Mouse (Mus musculus): ENCODE data around the gene Clstn3. TPM values are rescaled to one million over a fixed set of nuclear protein-coding genes. Genes with fewer than 3 reads are reported as not detected.
A peak's percentile ranks its signal among the peaks of the same experiment; 100 is the strongest.
"Not testable (repeated sequence)": the region's sequence is repeated elsewhere in the genome, so short reads cannot be mapped to it uniquely, and the experiment has no call there.

The Clstn3 gene
- total RNA-seq, 2 experiments from 2014 or later, result 0.24 to 1.5 TPM

- intact Hi-C loops (cut with DNase I), result loop anchor here (10.0 kb wide), 1 partner anchor 281 kb away; the partner anchor contains the start of gene Eno2
- DNase-seq, result not testable (repeated sequence)
These were observed 19.2 kb upstream of the Clstn3 start for GRCm38 (mm10) chr6:124483831-124484230.

- DNase-seq, result peak; percentile 48 to 73
- intact Hi-C loops (cut with DNase I), result loop anchor here (10.0 kb wide), 1 partner anchor 283 kb away; the partner anchor contains the start of gene Eno2
These were observed 17.0 kb upstream of the Clstn3 start for GRCm38 (mm10) chr6:124481571-124481970.

GRCm38 (mm10) chr6:124480295-124480694, 15.7 kb upstream of the Clstn3 start:
- intact Hi-C loops (cut with DNase I), result loop anchor here (10.0 kb wide), 1 partner anchor 285 kb away; the partner anchor contains the start of gene Eno2

GRCm38 (mm10) chr6:124479573-124479930, 15.0 kb upstream of the Clstn3 start:
- intact Hi-C loops (cut with DNase I), result no loop called here
- DNase-seq, result no peak

More at GRCm38 (mm10) chr6:124480295-124480694, 15.7 kb upstream of the Clstn3 start:
- DNase-seq, result peak in 1 of 2 experiments; percentile 18

- DNase-seq, result no peak
These were observed 14.4 kb upstream of the Clstn3 start for GRCm38 (mm10) chr6:124478874-124479572.

GRCm38 (mm10) chr6:124477922-124478651, 13.5 kb upstream of the Clstn3 start:
- intact Hi-C loops (cut with DNase I), result no loop called here
- DNase-seq, result peak; percentile 11 to 12

More at GRCm38 (mm10) chr6:124478874-124479572, 14.4 kb upstream of the Clstn3 start:
- intact Hi-C loops (cut with DNase I), result no loop called here

DNA sequence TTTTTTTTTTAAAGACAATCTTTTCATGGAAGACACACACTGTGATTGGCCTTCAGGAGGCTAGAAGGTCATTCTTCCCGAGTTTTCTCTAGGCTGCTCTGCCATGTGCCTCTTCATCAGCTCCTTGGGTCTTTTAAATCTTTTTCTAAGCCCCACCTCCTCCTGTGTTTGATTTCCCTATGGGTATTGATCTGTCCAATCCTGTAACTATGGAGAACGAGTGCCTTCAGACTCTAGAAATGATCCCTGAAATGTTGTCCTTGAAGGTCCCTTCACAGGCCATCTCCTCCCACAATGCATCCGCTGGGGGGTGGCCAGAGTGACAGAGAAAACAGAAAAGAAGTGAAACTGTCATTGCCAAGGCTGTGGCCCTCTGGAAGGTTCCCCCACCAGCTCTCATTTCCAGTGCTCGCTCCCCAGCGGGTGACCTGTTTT, 12.6 kb upstream of the Clstn3 start:
- no peak for DNase-seq
- intact Hi-C loops (cut with DNase I), result no loop called here

- DNase-seq, result no peak
- intact Hi-C loops (cut with DNase I), result no loop called here
These were observed 12.2 kb upstream of the Clstn3 start for GRCm38 (mm10) chr6:124476796-124477195.

DNA sequence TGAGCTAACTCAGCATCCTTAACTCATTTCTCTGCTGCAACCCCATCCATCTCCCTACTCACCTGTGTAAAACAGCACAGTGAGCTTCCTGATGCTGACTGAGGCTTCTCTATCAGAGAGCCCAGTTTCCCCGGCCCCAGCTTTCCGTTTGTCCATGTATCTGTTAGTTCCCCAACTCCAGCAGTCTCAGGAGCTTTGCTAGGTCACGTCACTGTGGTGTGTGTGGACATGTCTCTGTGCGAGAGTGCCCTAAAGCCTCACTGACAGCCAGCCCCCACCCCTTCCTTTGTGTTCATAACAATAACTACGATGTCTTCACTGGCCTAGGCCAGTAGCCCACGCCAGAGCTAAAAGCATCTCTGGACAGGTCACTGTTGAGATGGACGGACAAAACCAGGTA, 11.6 kb upstream of the Clstn3 start:
- DNase-seq, result no peak
- intact Hi-C loops (cut with DNase I), result no loop called here

GRCm38 (mm10) chr6:124475335-124476075, 10.9 kb upstream of the Clstn3 start:
- intact Hi-C loops (cut with DNase I); DNase-seq: not testable (repeated sequence)

DNA sequence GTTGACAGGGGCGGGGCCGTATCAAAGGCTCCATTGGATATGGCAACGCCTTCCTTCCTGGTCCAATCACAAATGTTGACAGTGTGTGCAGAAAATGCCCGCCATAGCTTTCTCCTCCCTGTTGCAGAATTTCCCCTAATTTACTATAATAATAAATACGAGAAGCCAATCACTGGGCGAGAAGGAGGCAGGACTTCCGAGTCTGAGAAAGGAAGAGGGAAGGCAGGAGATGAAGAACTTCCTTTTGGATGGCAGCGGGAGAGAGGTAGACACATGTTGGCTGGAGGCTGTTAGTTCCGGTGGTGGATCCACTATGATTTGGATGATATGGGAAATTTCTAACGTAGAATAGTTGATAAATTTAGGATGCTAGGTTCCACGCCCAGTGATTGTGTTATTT, 10.0 kb upstream of the Clstn3 start:
- intact Hi-C loops (cut with DNase I), result no loop called here
- no peak for DNase-seq

- DNase-seq, result peak; percentile 41 to 66
- intact Hi-C loops (cut with DNase I), result no loop called here
These were observed 8.2 kb upstream of the Clstn3 start for GRCm38 (mm10) chr6:124472801-124473200.

GRCm38 (mm10) chr6:124471783-124472638, 7.4 kb upstream of the Clstn3 start:
- DNase-seq; intact Hi-C loops (cut with DNase I): not testable (repeated sequence)

- intact Hi-C loops (cut with DNase I), result no loop called here
- no peak for DNase-seq
These were observed 6.5 kb upstream of the Clstn3 start for GRCm38 (mm10) chr6:124471121-124471520.

- DNase-seq, result no peak
- intact Hi-C loops (cut with DNase I), result no loop called here
These were observed 1.1 kb upstream of the Clstn3 start for GRCm38 (mm10) chr6:124465729-124466128.

GRCm38 (mm10) chr6:124465299-124465698, 705 bp upstream of the Clstn3 start:
- DNase-seq, result no peak
- intact Hi-C loops (cut with DNase I), result no loop called here

- intact Hi-C loops (cut with DNase I), result no loop called here
- DNase-seq, result no peak
These were observed 708 bp downstream of the Clstn3 start for GRCm38 (mm10) chr6:124463881-124464291.

DNA sequence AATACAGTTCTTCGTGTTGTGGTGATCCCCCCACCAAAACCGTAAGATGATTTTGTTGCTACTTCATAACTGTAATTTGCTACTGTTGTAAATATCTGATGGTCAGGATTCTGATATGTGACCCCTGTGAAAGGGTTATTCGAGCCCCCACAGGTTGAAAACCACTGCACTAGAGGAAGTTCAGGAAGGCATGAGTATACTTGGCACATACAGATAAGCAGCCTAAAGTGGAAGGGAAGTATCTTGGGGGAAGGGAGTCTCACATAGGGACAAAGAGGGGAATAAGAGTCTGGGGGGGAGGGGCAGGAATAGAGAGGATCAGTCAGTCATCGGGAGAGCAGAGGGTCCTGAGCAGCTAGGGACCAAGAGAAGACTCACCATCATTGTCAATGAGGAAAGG, 5.2 kb downstream of the Clstn3 start:
- intact Hi-C loops (cut with DNase I), result no loop called here

GRCm38 (mm10) chr6:124458505-124458904, 6.1 kb downstream of the Clstn3 start:
- intact Hi-C loops (cut with DNase I), result no loop called here
- DNase-seq, result no peak

More for the DNA sequence above, 5.2 kb downstream of the Clstn3 start:
- DNase-seq, result no peak

DNA sequence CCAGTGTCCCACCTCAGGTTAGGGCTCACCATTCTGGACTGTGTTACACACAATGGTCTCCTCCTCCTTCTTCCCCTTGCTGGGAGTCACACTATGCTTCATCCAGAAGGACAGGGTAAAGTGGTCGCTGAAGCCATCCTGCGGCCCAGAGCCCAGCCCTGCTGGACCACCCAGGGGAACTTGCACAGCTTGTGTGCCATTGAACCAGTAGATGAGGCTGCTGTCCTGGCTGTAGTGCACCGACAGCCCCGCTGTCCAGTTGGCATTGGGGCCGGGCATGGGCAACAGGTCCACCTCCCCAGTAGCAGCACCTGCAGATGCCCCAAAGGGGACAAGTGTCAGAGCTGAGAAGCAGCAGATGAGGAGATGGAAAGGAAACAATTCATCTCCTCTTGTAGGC, 6.8 kb downstream of the Clstn3 start:
- intact Hi-C loops (cut with DNase I), result no loop called here
- no peak for DNase-seq
